Mouse (Mus musculus) c-Kit-positive CD71-positive TER-119-positive erythroid progenitor cells, embryonic 14.5 days (primary cell): ENCODE measurements around the gene Ifnk.

Experiments
- DNase-seq: peaks from one replicate; pipeline ENCODE4 v3.0.0-alpha.2; 2013; ENCODE audit warnings: low spot score

Ifnk gene

GRCm38 (mm10) chr4:35151756-35152155 is at the start of gene Ifnk:
Ifnk (plus strand) TSS chr4:35152056.
- DNase-seq = no peak

DNA sequence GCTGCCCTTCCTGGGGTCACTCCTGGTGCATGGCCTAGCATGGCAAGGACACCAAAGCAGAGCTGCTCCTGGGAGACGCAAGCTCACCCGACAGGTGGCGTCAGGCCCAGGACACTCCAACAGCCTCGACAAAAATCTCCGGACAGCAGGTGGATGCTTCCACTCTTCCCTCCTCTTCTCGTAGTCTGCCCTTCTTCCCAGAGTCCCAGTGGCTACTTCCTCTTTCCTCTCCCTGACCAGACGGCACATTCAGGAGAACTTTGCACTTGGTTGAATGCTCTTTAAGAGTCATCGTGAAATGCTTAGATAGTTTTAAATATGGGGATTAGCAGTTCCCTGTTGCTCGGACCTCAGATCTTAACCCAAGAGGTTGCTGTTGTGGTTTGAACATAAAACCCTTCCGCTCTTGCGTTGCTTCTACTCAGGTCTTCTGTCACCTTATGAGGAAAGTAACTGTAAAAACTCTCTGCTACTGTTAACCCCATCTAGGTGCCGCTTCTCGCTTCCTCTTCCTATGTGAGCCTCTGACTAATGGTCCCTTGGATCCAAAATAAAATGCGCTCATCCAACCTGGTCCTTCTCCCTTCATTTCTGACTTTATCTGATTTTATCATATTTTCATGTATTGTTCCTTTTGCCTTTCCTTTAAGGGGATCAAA is 46.6 kb upstream of the Ifnk start:
- DNase-seq = no peak

DNA sequence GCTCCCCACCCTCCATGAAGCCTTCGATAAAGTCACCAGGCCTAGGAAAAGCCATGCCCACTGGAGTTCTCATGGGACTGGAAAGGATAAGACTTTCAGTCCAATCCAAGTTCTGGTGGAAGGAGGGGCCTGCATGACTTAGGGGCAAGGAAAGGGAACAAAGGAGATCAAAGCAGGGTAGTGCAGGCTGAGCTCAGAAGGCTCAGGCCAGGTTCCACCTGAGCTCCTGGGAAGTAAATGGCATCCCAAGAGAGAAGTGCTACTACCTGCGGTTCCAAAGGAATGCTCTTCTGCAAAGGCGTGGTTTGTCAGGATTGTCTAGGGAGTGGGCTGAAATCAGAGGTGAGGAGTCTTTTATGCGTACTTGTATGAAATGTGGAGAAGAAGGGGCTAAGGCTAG is 39.4 kb upstream of the Ifnk start:
- no peak for DNase-seq

DNA sequence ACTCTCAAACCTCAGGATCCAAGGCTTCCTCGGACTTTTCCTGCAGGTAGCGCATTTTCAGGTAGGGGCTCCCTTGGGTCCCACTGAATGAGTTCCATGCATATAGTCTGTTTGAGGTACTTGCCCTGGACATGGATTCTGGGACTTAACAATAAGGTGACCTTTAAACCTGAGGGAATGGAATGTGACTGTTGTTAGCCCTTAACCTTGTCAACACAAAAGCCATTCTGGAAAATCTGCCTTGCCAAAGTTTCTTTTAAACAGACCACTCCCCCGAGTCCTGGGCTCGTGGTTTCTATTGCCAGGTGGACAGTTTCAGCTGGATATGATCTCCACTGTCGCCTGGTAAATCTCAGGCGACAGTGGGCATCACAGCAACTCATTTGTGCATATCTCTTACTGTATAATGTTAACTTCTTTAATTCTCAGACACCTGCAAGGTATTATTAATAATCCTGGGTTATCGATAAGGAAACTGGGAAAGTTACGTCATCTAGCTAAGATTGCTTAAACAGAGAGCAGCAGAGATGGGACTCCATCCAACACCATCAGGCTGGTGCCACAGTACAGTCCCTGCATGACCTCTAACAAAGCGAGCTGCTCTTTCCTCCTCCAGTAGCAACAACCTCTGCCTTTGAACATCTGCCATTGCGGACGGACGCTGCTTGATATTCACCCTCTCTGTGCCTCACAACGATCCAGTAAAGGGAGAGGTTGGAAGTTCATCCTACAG is 38.2 kb upstream of the Ifnk start:
- DNase-seq = no peak

- DNase-seq = no peak
Observed at GRCm38 (mm10) chr4:35114950-35115349, 36.9 kb upstream of the Ifnk start.

DNA sequence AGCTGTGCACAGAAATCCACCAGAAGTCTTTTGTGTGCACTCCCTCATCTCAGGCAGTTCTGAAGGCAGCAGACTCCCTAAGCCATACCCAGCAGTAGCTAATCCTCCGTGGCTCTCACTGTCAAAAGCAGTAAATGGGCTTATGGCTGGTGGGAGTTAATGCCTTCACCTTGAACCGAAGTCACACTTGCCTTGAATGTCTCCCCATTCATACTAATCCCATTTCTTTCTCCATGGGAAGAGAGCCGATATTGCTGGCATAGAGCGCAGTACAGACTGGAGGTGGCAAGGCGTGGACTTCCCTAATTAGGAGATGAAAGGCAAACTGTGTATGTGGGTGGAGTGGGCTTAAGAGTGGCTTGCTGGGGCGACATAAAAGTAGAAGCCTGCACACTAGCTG is 35.9 kb upstream of the Ifnk start:
- no peak for DNase-seq

DNA sequence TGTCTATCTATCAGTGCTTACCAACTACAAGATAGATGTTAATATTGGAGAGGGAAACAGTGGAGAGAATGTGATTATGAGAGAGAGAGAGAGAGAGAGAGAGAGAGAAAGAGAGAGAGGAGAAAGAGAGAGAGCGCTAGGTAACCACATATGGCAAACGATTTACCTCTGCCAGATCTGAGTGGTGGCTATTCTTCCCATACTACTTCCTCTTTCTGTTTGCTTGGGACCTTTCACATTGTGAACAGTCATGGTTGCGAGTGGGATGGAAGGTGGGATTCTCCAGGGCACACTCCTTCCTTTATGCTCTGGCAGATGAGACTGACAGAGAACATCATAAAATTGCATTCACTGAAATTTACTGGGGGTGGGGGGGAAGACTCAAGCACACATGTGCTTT is 34.7 kb upstream of the Ifnk start:
- no peak for DNase-seq

GRCm38 (mm10) chr4:35118851-35119250 is 33.0 kb upstream of the Ifnk start:
- DNase-seq = no peak

- DNase-seq = no peak
Observed at GRCm38 (mm10) chr4:35120159-35120558, 31.7 kb upstream of the Ifnk start.

DNA sequence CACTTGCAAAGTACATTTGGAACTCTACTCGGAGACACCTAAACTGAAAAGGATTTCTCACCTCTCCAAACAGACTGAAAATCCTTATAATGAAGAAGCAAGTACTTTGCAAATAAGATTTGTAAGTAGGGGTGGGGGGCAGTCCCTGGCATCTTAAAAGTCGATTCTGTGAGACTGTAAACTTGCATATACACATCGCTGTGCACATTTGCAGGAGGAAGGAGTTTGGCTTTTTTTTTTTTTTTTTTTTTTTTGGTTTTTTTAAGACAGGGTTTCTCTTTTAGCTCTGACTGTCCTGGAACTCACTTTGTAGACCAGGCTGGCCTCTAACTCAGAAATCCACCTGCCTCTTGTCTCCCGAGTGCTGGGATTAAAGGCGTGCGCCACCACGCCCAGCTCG is 31.3 kb upstream of the Ifnk start:
- DNase-seq = no peak

DNA sequence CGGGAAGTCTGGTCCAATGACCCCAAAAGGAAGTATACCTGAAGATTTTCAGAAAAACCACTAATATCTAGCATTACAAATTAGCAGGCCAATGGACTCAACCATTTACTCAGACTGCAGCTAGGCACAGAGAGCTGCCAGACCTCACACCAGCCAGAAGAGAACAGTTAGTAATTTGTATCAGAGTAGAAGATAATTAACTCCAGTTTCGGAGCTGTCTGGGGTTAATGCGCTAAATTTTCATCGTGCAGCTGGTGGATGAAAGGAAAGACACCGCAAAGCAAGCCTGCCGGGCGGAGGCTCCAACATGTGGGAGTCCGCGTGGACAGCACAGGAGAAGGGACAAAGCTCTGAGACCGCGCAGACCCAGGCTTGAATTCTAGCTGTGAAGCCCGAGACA is 30.8 kb upstream of the Ifnk start:
- DNase-seq = no peak

GRCm38 (mm10) chr4:35123087-35123486 is 28.8 kb upstream of the Ifnk start:
- DNase-seq = no peak

- no peak for DNase-seq
Observed at GRCm38 (mm10) chr4:35124027-35124426, 27.8 kb upstream of the Ifnk start.

- no peak for DNase-seq
Observed at GRCm38 (mm10) chr4:35125299-35125777, 26.5 kb upstream of the Ifnk start.

- DNase-seq = no peak
Observed at GRCm38 (mm10) chr4:35126776-35127175, 25.1 kb upstream of the Ifnk start.

GRCm38 (mm10) chr4:35127759-35128158 is 24.1 kb upstream of the Ifnk start:
- no peak for DNase-seq

GRCm38 (mm10) chr4:35130411-35130948 is 21.4 kb upstream of the Ifnk start:
- DNase-seq = no peak

DNA sequence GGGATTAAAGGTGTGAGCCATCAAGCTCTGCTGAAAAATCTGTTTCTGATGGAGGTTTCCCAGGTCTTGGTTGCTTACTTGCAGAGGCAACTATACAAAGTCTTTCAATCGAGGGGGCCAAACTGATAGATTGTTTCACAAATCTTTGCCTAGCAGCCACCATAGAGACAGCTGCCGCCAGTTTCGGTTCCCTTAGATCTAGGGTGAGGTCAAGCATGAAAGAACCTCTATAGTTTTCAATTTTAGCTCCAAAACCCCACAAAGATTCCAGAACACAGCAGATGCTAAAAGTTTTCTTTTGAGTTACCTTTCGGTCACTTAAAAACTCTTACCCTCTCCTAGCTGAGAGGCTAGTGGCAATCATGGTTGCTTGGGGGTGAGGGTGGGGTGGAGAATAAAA is 20.3 kb upstream of the Ifnk start:
- DNase-seq = no peak

DNA sequence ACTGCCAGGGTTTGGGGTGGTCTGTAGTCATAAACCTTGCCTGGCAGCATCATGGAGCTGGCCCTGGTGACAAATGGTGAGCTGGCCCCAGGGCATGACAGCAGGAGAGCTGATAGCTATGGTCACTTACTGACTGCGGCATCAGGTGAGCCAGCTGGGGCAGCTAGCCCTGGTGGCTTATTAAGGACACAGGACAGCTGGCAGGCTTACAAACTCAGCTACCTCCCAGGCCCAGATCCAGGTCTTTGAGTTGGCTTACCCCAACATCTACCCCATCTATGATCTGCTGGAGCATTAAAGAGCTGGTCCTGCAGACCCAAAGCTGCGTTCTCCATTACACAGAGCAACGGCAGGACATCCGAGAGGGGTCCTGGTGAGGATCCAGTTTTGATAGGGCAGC is 18.4 kb upstream of the Ifnk start:
- no peak for DNase-seq

DNA sequence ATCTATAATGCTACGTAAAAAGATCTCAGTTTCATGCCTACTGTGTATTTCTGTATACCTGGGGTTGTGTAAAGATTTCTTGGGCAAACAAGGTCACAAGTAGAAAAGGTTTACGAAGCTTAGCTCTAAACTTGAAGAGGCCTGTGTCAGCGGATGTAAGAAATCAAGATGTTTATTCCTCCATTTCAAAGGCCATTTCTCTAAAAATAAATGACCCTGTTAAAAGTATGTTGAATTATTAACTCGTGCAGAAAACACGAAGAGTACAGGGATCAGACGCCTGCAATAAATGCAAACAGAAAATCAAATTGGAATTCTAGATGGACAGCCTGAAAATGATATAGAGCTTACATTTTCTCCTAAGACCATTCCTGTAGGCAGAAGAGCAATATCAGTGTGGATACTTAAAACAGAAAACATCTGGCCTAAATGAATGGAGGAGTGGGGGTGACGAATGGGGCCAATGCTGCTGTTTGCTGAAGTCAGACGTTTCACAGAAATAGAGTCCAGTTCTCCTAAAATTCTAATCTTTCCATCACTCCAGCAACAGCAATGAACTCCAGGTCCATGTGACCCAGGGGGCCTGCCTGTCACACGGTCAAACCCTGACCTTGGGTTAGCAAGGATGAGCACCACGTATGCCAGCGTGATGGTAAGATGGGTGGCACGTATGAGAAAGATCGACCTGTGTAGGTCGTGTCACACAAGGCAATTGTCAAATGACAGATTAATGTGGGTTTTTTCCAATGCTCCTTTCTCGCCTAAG is 16.8 kb upstream of the Ifnk start:
- no peak for DNase-seq

DNA sequence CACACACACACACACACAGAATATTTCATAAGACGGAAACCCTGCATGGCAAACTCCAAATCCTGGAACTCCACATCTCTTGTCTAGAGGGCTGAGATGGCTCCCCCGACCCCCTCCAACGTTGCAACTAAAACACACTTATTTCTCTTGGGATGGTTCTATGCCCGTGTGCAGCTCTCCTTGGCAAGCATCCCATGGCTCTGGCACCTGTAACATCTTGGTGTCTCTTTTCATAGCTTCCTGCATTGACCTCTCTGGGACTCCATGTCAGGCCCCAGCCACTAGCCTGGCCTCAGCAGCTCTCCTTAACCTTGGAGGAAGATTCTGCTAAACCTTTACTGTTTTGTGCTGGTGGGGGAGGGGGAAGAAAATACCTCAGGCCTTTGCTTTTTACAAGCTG is 16.1 kb upstream of the Ifnk start:
- no peak for DNase-seq

GRCm38 (mm10) chr4:35136996-35137395 is 14.9 kb upstream of the Ifnk start:
- peak; percentile 13 for DNase-seq

- no peak for DNase-seq
Observed at GRCm38 (mm10) chr4:35138077-35138476, 13.8 kb upstream of the Ifnk start.
